Mouse (Mus musculus) small intestine, adult 2 months (tissue): ENCODE results near the gene Ppfibp1.

ENCODE experiments used
- CTCF ChIP-seq: fragments of 200-500 bp; IDR thresholded peaks from 2 replicates; pipeline ENCODE4 v1.5.1; 2012; ENCODE audit warnings: low read depth, mild to moderate bottlenecking, control low read depth, inconsistent platforms, low read length, moderate library complexity, mixed read lengths; ENCODE audit not compliant: insufficient replicate concordance, insufficient read length; ENCODE audit errors: extremely low read depth
- POLR2A ChIP-seq: fragments of 200-500 bp; IDR thresholded peaks from 2 replicates; pipeline ENCODE4 v1.6.1; 2012; ENCODE audit warnings: low read depth, mild to moderate bottlenecking, control low read depth, inconsistent platforms, low read length, moderate library complexity

- TF ChIP-seq CTCF, result no peak
- no peak for TF ChIP-seq POLR2A
Observed at GRCm38 (mm10) chr6:146881896-146882770, 6.2 kb upstream of the Ppfibp1 start.
